Mouse (Mus musculus): Measurements from ENCODE around the gene Fyb2. TPM values are rescaled to one million over a fixed set of nuclear protein-coding genes. Genes with fewer than 3 reads are reported as not detected.

Fyb2 gene
- 0.05 TPM in 2 replicates for polyA plus RNA-seq (2012; rRNA removed)

DNA sequence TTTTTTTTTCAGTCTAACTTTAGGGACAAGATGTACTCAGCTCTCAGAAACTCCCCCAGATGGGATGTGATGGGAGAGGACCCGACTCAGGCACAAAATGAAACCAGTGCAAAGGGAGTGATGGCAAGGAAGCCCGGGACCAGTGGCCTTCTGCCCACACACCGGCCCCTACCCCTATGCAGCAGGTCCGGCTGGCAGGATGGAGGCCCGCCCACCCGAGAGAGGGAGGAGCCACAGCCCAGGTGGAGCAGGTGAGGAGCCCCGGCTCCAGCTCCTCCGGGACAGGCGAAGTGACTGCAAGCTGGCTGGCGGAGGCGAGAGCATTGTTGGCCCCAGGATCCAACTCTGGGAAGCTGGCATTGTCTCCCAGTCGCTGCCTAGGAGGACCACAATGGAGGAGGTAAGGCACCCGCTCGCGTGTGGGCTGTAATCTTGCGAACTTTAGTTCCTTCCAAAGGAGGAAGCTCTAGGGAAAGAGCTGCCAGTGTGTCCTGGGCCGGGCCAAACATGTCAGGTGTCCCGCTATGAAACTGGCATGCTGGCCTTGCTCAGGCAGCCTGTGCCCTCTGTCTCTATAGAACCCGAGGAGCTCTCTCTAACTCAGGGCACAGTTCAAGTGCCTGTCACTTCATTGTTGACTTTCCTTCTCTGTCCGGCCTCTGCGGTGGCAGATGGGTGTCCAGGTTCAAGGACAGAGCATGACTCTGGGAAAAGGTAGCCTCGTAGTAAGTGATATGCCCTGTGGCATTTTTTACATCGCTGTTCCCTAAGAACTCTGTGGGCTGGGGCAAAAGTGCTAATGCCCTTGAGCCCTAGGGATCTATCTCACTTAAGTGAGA lies at the start of gene Fyb2:
Fyb2 (plus strand) TSS at position 166 of the 839 bp plus-strand sequence.
- TF ChIP-seq CTCF (IDR thresholded peaks at IDR 0.05; ENCODE audit: extremely low read depth, insufficient read depth, insufficient read length, insufficient replicate concordance), result no peak
- TF ChIP-seq POLR2A (IDR thresholded peaks at IDR 0.05; ENCODE audit: low read depth, low read length), result no peak

DNA sequence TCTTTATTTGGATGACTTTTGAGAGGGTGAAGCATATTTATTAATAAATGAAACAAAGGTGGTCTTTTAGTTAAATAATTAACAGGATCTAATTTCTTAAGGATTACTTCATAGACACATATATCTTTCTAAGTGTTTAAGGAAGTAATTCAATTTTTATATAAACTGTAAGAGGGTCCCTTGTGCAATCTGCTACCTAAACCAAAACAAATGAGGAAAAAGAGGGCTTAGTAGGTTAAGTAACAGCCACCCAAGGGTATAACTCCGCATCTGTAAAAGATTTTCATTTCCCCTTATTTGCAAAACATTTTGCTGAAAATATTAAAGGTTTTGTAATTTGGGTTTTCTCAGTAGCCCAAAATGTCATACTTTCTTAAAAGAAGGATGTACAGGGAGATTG lies 48.9 kb upstream of the Fyb2 start:
- WGBS, result 71% methylated on average over 1 of the region's 1 CpGs
- Histone ChIP-seq H3K4me3 (ENCODE audit: extremely low read depth, insufficient read depth, insufficient read length) (no peak overlapping the region), H3K27me3 (ENCODE audit: control insufficient read depth, insufficient read depth, low read length) (no peaks in the 10 kb centered on the region), H3K27ac (ENCODE audit: insufficient read depth, low read length) (no peak overlapping the region), H3K36me3 (ENCODE audit: control insufficient read depth, insufficient read depth, low read length) (no peaks in the 10 kb centered on the region), H3K4me1 (ENCODE audit: control insufficient read depth, insufficient read depth, insufficient read length) (no peaks in the 10 kb centered on the region)
- TF ChIP-seq CTCF (IDR thresholded peaks at IDR 0.05; ENCODE audit: extremely low read depth, insufficient read depth, insufficient read length, insufficient replicate concordance), result no peak
- no peak for TF ChIP-seq POLR2A (IDR thresholded peaks at IDR 0.05; ENCODE audit: low read depth, low read length)
- DNase-seq (ENCODE audit: low read depth in 1 of 2, low spot score in 2 of 2), result no peak

More for the DNA sequence above, at the start of gene Fyb2:
- no peak within 1 kb of the TSS for H3K27ac ChIP-seq (ENCODE audit: insufficient read depth, low read length)
- no peaks in the 10 kb centered on the region for H3K4me1 ChIP-seq (ENCODE audit: control insufficient read depth, insufficient read depth, insufficient read length)
- H3K4me3 ChIP-seq (ENCODE audit: extremely low read depth, insufficient read depth, insufficient read length), result no peak within 1 kb of the TSS
- WGBS, result 23% methylated on average over 23 of the region's 23 CpGs
- DNase-seq (ENCODE audit: low read depth in 1 of 2, low spot score in 2 of 2), result no peak
- no peaks in the 10 kb centered on the region for H3K27me3 ChIP-seq (ENCODE audit: control insufficient read depth, insufficient read depth, low read length)
- H3K36me3 ChIP-seq (ENCODE audit: control insufficient read depth, insufficient read depth, low read length), result no peaks in the 10 kb centered on the region

DNA sequence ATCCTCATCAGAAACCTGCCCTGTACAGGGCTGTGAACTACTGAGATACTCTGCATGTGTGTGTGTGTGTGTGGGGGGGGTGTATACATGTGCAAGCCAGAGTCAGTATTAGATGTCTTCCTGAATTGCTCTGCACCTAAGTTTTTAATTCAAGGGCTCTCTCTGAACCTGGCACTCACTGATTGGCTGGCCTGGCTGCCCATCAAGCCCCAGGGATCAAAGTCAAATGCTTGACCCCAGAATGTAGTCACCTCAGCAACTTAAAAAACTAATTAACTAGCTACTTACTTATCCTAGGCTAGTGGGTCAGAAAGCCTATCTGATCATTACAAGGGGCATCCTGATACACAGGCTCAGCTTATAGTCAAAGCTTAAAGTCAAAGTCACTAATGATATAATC lies 43.7 kb upstream of the Fyb2 start:
- DNase-seq (ENCODE audit: low read depth in 1 of 2, low spot score in 2 of 2), result no peak
- no peaks in the 10 kb centered on the region for H3K4me1 ChIP-seq (ENCODE audit: control insufficient read depth, insufficient read depth, insufficient read length)
- no peak overlapping the region for H3K4me3 ChIP-seq (ENCODE audit: extremely low read depth, insufficient read depth, insufficient read length)
- TF ChIP-seq POLR2A (IDR thresholded peaks at IDR 0.05; ENCODE audit: low read depth, low read length), result no peak
- no peak for TF ChIP-seq CTCF (IDR thresholded peaks at IDR 0.05; ENCODE audit: extremely low read depth, insufficient read depth, insufficient read length, insufficient replicate concordance)
- H3K36me3 ChIP-seq (ENCODE audit: control insufficient read depth, insufficient read depth, low read length), result no peaks in the 10 kb centered on the region
- H3K27me3 ChIP-seq (ENCODE audit: control insufficient read depth, insufficient read depth, low read length), result no peaks in the 10 kb centered on the region
- no peak overlapping the region for H3K27ac ChIP-seq (ENCODE audit: insufficient read depth, low read length)

DNA sequence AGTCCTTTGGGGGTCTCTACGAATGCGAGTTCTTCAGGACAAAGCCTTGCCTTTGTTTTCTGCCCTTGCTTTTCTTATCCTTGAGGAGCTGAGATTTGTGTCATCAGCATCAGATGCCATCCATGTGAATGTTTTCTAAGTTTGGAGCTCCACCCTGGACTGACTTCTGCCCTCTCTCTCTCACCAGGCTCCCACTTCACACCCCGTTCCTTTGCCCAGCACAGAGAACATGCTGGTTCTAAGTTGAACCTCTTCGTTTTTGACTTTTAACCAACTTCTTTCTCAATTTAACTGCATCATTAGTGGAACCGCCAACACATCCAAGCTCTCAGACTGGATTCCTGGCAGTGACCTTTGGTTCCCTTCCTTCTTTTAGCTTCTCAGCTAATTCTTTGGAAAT lies 43.1 kb upstream of the Fyb2 start:
- Histone ChIP-seq H3K4me3 (ENCODE audit: extremely low read depth, insufficient read depth, insufficient read length) (no peak overlapping the region), H3K36me3 (ENCODE audit: control insufficient read depth, insufficient read depth, low read length) (no peaks in the 10 kb centered on the region), H3K27ac (ENCODE audit: insufficient read depth, low read length) (no peak overlapping the region), H3K4me1 (ENCODE audit: control insufficient read depth, insufficient read depth, insufficient read length) (no peaks in the 10 kb centered on the region), H3K27me3 (ENCODE audit: control insufficient read depth, insufficient read depth, low read length) (no peaks in the 10 kb centered on the region)
- no peak for DNase-seq (ENCODE audit: low read depth in 1 of 2, low spot score in 2 of 2)
- WGBS, result 82% methylated on average over 5 of the region's 5 CpGs
- TF ChIP-seq POLR2A (IDR thresholded peaks at IDR 0.05; ENCODE audit: low read depth, low read length) (no peak), CTCF (IDR thresholded peaks at IDR 0.05; ENCODE audit: extremely low read depth, insufficient read depth, insufficient read length, insufficient replicate concordance) (no peak)

DNA sequence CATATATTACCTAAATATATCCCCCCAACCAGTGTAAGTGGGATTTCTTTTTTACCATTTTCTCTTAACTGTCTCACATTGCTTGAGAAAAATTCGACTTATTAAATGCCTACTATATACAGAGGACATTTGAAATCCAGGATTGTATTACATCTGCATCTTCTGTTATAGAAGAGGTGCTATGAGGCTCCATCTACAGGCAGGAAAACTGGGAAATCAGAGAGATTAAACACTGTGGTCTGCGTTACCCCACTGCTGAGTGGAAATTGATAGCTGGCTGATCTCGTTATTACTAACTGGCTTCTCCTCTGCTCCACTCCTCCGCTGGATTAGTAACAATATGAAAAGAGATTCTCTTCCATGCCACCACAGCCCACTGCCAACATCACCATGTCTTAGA lies 37.4 kb upstream of the Fyb2 start:
- H3K27ac ChIP-seq (ENCODE audit: insufficient read depth, low read length), result no peak overlapping the region

DNA sequence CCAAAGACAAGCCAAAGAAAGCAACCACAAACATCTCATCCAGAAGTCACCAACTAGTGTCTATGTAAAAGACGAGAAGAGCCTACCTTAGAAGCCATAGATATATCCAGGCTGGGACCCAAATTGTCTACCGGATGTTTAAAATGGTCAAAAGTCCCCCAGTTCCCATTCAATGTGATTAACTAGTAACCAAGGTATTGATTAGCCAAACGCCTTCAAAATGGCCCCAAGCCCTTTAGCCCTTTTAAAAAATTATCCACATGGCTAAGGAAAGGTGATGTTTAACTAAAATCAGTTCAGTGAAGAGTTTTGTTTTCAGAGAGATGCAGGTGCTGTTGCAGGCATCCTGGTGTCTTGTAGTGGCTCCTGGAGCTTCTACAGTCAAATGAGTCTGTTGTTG lies 36.9 kb upstream of the Fyb2 start, which contains the start of gene C8a:
C8a (minus strand) TSS at position 76 of the 400 bp plus-strand sequence.
- Histone ChIP-seq H3K4me3 (ENCODE audit: extremely low read depth, insufficient read depth, insufficient read length) (no peak within 1 kb of the TSS), H3K27me3 (ENCODE audit: control insufficient read depth, insufficient read depth, low read length) (no peaks in the 10 kb centered on the region), H3K36me3 (ENCODE audit: control insufficient read depth, insufficient read depth, low read length) (no peaks in the 10 kb centered on the region), H3K4me1 (ENCODE audit: control insufficient read depth, insufficient read depth, insufficient read length) (no peaks in the 10 kb centered on the region), H3K27ac (ENCODE audit: insufficient read depth, low read length) (no peak within 1 kb of the TSS)
- WGBS, result 82% methylated on average over 3 of the region's 3 CpGs
- no peak for TF ChIP-seq CTCF (IDR thresholded peaks at IDR 0.05; ENCODE audit: extremely low read depth, insufficient read depth, insufficient read length, insufficient replicate concordance)
- no peak for TF ChIP-seq POLR2A (IDR thresholded peaks at IDR 0.05; ENCODE audit: low read depth, low read length)
- no peak for DNase-seq (ENCODE audit: low read depth in 1 of 2, low spot score in 2 of 2)

More for the DNA sequence above, 37.4 kb upstream of the Fyb2 start:
- H3K36me3 ChIP-seq (ENCODE audit: control insufficient read depth, insufficient read depth, low read length), result no peaks in the 10 kb centered on the region
- TF ChIP-seq CTCF (IDR thresholded peaks at IDR 0.05; ENCODE audit: extremely low read depth, insufficient read depth, insufficient read length, insufficient replicate concordance) (no peak), POLR2A (IDR thresholded peaks at IDR 0.05; ENCODE audit: low read depth, low read length) (no peak)
- 82% methylated on average over 4 of the region's 4 CpGs for WGBS
- DNase-seq (ENCODE audit: low read depth in 1 of 2, low spot score in 2 of 2), result no peak
- no peaks in the 10 kb centered on the region for H3K27me3 ChIP-seq (ENCODE audit: control insufficient read depth, insufficient read depth, low read length)
- no peaks in the 10 kb centered on the region for H3K4me1 ChIP-seq (ENCODE audit: control insufficient read depth, insufficient read depth, insufficient read length)
- no peak overlapping the region for H3K4me3 ChIP-seq (ENCODE audit: extremely low read depth, insufficient read depth, insufficient read length)

DNA sequence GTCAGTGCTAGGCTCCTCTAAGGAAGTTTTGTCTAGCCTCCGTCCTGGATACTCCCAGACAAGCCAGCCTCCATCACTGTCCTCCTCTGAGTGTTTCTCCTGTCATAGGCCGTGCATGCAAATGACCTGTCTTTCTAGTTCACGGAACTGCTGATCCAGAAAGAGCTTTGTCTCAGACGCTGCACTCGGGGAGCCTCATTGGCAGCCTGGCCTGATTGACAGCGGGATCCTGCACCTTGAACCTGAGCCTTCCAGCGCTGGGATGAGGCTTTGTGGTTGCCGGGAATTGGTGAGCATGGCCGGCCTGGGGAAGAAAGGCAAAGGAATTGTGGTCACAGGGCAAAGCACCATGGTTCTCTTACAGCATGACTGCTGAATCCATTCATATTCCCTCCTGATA lies 25.8 kb upstream of the Fyb2 start:
- Histone ChIP-seq H3K36me3 (ENCODE audit: control insufficient read depth, insufficient read depth, low read length) (no peaks in the 10 kb centered on the region), H3K27ac (ENCODE audit: insufficient read depth, low read length) (no peak overlapping the region), H3K27me3 (ENCODE audit: control insufficient read depth, insufficient read depth, low read length) (no peaks in the 10 kb centered on the region), H3K4me1 (ENCODE audit: control insufficient read depth, insufficient read depth, insufficient read length) (no peaks in the 10 kb centered on the region), H3K4me3 (ENCODE audit: extremely low read depth, insufficient read depth, insufficient read length) (no peak overlapping the region)
- WGBS, result 85% methylated on average over 9 of the region's 9 CpGs
- TF ChIP-seq POLR2A (IDR thresholded peaks at IDR 0.05; ENCODE audit: low read depth, low read length), result no peak
- no peak for TF ChIP-seq CTCF (IDR thresholded peaks at IDR 0.05; ENCODE audit: extremely low read depth, insufficient read depth, insufficient read length, insufficient replicate concordance)
- no peak for DNase-seq (ENCODE audit: low read depth in 1 of 2, low spot score in 2 of 2)
